Mouse (Mus musculus): ENCODE measurements around the gene AC129217.1. TPM values are rescaled to one million over a fixed set of nuclear protein-coding genes. Genes with fewer than 3 reads are reported as not detected.
"Not testable (repeated sequence)": the region's sequence is repeated elsewhere in the genome, so short reads cannot be mapped to it uniquely, and the experiment has no call there.

AC129217.1 gene
- polyA plus RNA-seq, 1 experiment from 2014 or later, result not detected

GRCm38 (mm10) chr19:8848356-8848755, 18.8 kb downstream of the AC129217.1 start:
- Histone ChIP-seq H3K27me3 (ENCODE audit: control insufficient read depth, insufficient read depth, low read length) (no peaks in the 10 kb centered on the region), H3K27ac (ENCODE audit: low read depth, low read length) (no peak overlapping the region), H3K9me3 (ENCODE audit: control insufficient read depth, low read length) (no peaks in the 10 kb centered on the region), H3K9ac (ENCODE audit: low read length) (no peak overlapping the region), H3K4me1 (replicated peaks; ENCODE audit: control insufficient read depth, insufficient read depth, low read length) (no peaks in the 10 kb centered on the region), H3K4me2 (ENCODE audit: low read depth, low read length, severe bottlenecking) (no peak overlapping the region), H3K36me3 (ENCODE audit: control insufficient read depth, insufficient read depth, low read length) (peaks cover 3% of the 10 kb centered on the region; the same call in 1 of the 2 replicates), H3K4me3 (ENCODE audit: low read depth, low read length) (no peak overlapping the region)
- 70% methylated on average over 5 of the region's 5 CpGs for WGBS
- DNase-seq (ENCODE audit: low spot score) (no peak), ATAC-seq (replicated peaks; ENCODE audit: low FRiP score) (no peak)

GRCm38 (mm10) chr19:8850402-8850901, 20.9 kb downstream of the AC129217.1 start, which contains the start of gene Lrrn4cl:
Gene Lrrn4cl (plus strand): TSS chr19:8850768.
- H3K27ac ChIP-seq (ENCODE audit: low read depth, low read length), result no peak within 1 kb of the TSS
- no peak for ATAC-seq (replicated peaks; ENCODE audit: low FRiP score)
- H3K9me3 ChIP-seq (ENCODE audit: control insufficient read depth, low read length), result no peaks in the 10 kb centered on the region
- no peak within 1 kb of the TSS for H3K4me2 ChIP-seq (ENCODE audit: low read depth, low read length, severe bottlenecking)
- H3K36me3 ChIP-seq (ENCODE audit: control insufficient read depth, insufficient read depth, low read length), result peaks cover 3% of the 10 kb centered on the region; the same call in 1 of the 2 replicates
- no peak within 1 kb of the TSS for H3K9ac ChIP-seq (ENCODE audit: low read length)
- no peak for DNase-seq (ENCODE audit: low spot score)
- no peak within 1 kb of the TSS for H3K4me3 ChIP-seq (ENCODE audit: low read depth, low read length)
- no peaks in the 10 kb centered on the region for H3K27me3 ChIP-seq (ENCODE audit: control insufficient read depth, insufficient read depth, low read length)
- no peaks in the 10 kb centered on the region for H3K4me1 ChIP-seq (replicated peaks; ENCODE audit: control insufficient read depth, insufficient read depth, low read length)
- WGBS, result 39% methylated on average over 7 of the region's 7 CpGs

DNA sequence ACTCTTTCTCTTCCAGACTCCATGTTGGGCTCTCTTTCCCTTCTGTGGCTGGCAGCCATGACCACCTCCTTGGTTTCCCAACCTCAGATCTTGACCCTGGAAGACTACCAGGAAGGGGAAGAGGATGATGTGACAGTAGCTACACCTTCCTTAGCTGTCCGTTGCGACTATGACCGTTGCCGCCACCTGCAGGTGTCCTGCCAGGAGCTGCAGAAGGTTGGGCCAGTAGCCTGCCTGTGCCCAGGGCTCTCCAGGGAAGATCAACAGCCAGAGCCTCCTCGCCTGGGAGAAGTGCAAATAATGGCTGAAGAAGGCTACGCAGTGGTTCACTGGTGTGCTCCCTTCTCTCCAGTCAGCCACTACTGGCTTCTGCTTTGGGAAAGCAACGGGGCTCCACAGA, 22.1 kb downstream of the AC129217.1 start:
- WGBS, result 58% methylated on average over 7 of the region's 7 CpGs

DNA sequence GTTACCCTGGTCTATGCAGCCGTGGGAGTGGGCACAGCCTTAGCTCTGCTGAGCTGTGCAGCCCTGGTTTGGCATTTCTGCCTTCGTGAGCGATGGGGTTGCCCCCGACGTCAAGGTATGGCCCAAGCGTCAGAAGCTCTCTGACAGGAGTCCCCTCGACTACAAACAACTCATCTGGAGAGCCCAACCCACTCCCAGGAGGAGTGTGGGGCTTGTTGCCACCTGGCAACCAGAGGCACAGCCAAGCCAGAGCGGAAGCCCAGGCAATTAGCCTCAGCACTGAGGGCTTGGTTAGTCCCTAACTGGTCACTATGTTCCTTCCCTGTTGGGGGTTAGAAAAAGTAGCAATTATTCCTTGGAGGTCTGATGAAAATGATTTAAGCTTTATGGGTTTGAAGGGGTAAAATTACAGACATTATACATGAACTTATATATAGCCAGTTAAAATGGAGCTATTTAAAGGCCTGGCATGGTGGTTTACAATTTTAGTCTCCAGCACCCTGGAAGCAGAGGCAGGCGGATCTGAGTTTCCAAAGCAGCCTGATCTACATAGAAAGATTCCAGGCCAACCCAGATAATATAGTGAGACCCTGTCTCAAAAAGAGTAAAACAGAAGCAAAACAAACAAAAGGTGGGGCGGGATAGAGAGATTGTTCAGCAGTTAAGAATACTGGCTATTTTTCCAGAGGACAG, 22.8 kb downstream of the AC129217.1 start:
- no peaks in the 10 kb centered on the region for H3K36me3 ChIP-seq (ENCODE audit: control insufficient read depth, insufficient read depth, low read length)
- no peak overlapping the region for H3K4me2 ChIP-seq (ENCODE audit: low read depth, low read length, severe bottlenecking)
- 65% methylated on average over 10 of the region's 10 CpGs for WGBS
- H3K9me3 ChIP-seq (ENCODE audit: control insufficient read depth, low read length), result no peaks in the 10 kb centered on the region
- H3K4me1 ChIP-seq (replicated peaks; ENCODE audit: control insufficient read depth, insufficient read depth, low read length), result no peaks in the 10 kb centered on the region
- no peak overlapping the region for H3K27ac ChIP-seq (ENCODE audit: low read depth, low read length)
- ATAC-seq (replicated peaks; ENCODE audit: low FRiP score) (no peak), DNase-seq (ENCODE audit: low spot score) (no peak)
- no peak overlapping the region for H3K9ac ChIP-seq (ENCODE audit: low read length)
- no peak overlapping the region for H3K4me3 ChIP-seq (ENCODE audit: low read depth, low read length)
- H3K27me3 ChIP-seq (ENCODE audit: control insufficient read depth, insufficient read depth, low read length), result no peaks in the 10 kb centered on the region

More for the DNA sequence above, 22.1 kb downstream of the AC129217.1 start:
- ATAC-seq (replicated peaks; ENCODE audit: low FRiP score), result no peak
- no peak overlapping the region for H3K4me2 ChIP-seq (ENCODE audit: low read depth, low read length, severe bottlenecking)
- no peak overlapping the region for H3K4me3 ChIP-seq (ENCODE audit: low read depth, low read length)
- H3K4me1 ChIP-seq (replicated peaks; ENCODE audit: control insufficient read depth, insufficient read depth, low read length), result no peaks in the 10 kb centered on the region
- H3K9ac ChIP-seq (ENCODE audit: low read length), result no peak overlapping the region
- H3K27me3 ChIP-seq (ENCODE audit: control insufficient read depth, insufficient read depth, low read length), result no peaks in the 10 kb centered on the region
- no peaks in the 10 kb centered on the region for H3K9me3 ChIP-seq (ENCODE audit: control insufficient read depth, low read length)
- H3K27ac ChIP-seq (ENCODE audit: low read depth, low read length), result no peak overlapping the region
- H3K36me3 ChIP-seq (ENCODE audit: control insufficient read depth, insufficient read depth, low read length), result no peaks in the 10 kb centered on the region
- no peak for DNase-seq (ENCODE audit: low spot score)

- Histone ChIP-seq H3K4me3 (ENCODE audit: low read depth, low read length) (no peak overlapping the region), H3K27me3 (ENCODE audit: control insufficient read depth, insufficient read depth, low read length) (no peaks in the 10 kb centered on the region), H3K36me3 (ENCODE audit: control insufficient read depth, insufficient read depth, low read length) (no peaks in the 10 kb centered on the region), H3K4me2 (ENCODE audit: low read depth, low read length, severe bottlenecking) (no peak overlapping the region), H3K4me1 (replicated peaks; ENCODE audit: control insufficient read depth, insufficient read depth, low read length) (no peaks in the 10 kb centered on the region), H3K9me3 (ENCODE audit: control insufficient read depth, low read length) (no peaks in the 10 kb centered on the region), H3K27ac (ENCODE audit: low read depth, low read length) (no peak overlapping the region), H3K9ac (ENCODE audit: low read length) (no peak overlapping the region)
- WGBS, result 87% methylated on average over 3 of the region's 3 CpGs
- DNase-seq (ENCODE audit: low spot score), result no peak
- no peak for ATAC-seq (replicated peaks; ENCODE audit: low FRiP score)
Observed at GRCm38 (mm10) chr19:8853117-8853516, 23.5 kb downstream of the AC129217.1 start.

DNA sequence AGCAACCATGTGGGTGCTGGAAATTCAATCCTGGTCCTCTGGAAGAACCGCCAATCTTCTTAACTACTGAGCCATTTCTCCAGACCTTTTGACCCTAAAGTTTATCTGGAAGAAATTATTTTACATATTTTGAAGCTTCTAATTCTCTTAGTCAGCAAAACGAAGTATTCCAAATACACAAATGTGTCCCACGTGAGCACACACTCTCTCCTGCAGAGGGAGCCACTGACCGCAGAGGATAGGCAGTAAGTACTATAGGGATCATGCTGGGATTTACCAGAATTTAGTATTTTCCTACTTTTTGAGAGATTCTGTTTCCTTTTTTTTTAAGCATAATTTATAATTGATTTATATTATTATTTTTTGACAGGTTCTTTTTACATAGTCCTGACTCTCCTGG, 28.1 kb downstream of the AC129217.1 start:
- H3K4me3 ChIP-seq (ENCODE audit: low read depth, low read length), result no peak overlapping the region
- H3K4me1 ChIP-seq (replicated peaks; ENCODE audit: control insufficient read depth, insufficient read depth, low read length), result no peaks in the 10 kb centered on the region
- 46% methylated on average over 4 of the region's 4 CpGs for WGBS
- H3K27me3 ChIP-seq (ENCODE audit: control insufficient read depth, insufficient read depth, low read length), result no peaks in the 10 kb centered on the region
- no peak overlapping the region for H3K4me2 ChIP-seq (ENCODE audit: low read depth, low read length, severe bottlenecking)
- H3K9me3 ChIP-seq (ENCODE audit: control insufficient read depth, low read length), result no peaks in the 10 kb centered on the region
- no peak overlapping the region for H3K9ac ChIP-seq (ENCODE audit: low read length)
- DNase-seq (ENCODE audit: low spot score) (no peak), ATAC-seq (replicated peaks; ENCODE audit: low FRiP score) (no peak)
- no peaks in the 10 kb centered on the region for H3K36me3 ChIP-seq (ENCODE audit: control insufficient read depth, insufficient read depth, low read length)
- H3K27ac ChIP-seq (ENCODE audit: low read depth, low read length), result no peak overlapping the region

DNA sequence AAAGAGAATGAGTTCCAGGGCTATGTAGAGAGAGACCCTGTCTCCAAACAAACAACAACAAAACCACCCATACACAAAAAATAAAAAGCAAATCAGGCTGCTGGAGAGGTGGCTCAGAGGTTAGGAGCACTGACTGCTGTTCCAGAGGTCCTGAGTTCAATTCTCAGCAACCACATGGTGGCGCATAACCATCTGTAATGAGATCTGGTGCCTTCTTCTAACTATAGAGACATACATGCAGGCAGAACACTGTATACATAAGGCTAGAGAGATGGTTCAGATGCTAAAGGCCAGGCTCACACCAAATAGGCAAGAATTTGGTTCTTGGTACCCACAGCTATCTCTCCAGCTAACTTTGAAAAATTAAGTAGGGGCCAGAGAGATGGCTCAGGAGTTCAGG, 29.4 kb downstream of the AC129217.1 start:
- no peaks in the 10 kb centered on the region for H3K27me3 ChIP-seq (ENCODE audit: control insufficient read depth, insufficient read depth, low read length)
- no peaks in the 10 kb centered on the region for H3K36me3 ChIP-seq (ENCODE audit: control insufficient read depth, insufficient read depth, low read length)
- no peak overlapping the region for H3K4me3 ChIP-seq (ENCODE audit: low read depth, low read length)
- no peaks in the 10 kb centered on the region for H3K4me1 ChIP-seq (replicated peaks; ENCODE audit: control insufficient read depth, insufficient read depth, low read length)
- ATAC-seq (replicated peaks; ENCODE audit: low FRiP score), result no peak
- no peak overlapping the region for H3K9ac ChIP-seq (ENCODE audit: low read length)
- H3K27ac ChIP-seq (ENCODE audit: low read depth, low read length), result no peak overlapping the region
- no peaks in the 10 kb centered on the region for H3K9me3 ChIP-seq (ENCODE audit: control insufficient read depth, low read length)
- H3K4me2 ChIP-seq (ENCODE audit: low read depth, low read length, severe bottlenecking), result no peak overlapping the region
- 31% methylated on average over 1 of the region's 1 CpGs for WGBS
- DNase-seq (ENCODE audit: low spot score), result no peak

- Histone ChIP-seq H3K27me3 (ENCODE audit: control insufficient read depth, insufficient read depth, low read length) (no peaks in the 10 kb centered on the region), H3K9me3 (ENCODE audit: control insufficient read depth, low read length) (no peaks in the 10 kb centered on the region), H3K9ac (ENCODE audit: low read length) (no peak overlapping the region), H3K4me2 (ENCODE audit: low read depth, low read length, severe bottlenecking) (no peak overlapping the region), H3K4me1 (replicated peaks; ENCODE audit: control insufficient read depth, insufficient read depth, low read length) (no peaks in the 10 kb centered on the region), H3K36me3 (ENCODE audit: control insufficient read depth, insufficient read depth, low read length) (no peaks in the 10 kb centered on the region), H3K27ac (ENCODE audit: low read depth, low read length) (no peak overlapping the region), H3K4me3 (ENCODE audit: low read depth, low read length) (no peak overlapping the region)
- DNase-seq (ENCODE audit: low spot score) (no peak), ATAC-seq (replicated peaks; ENCODE audit: low FRiP score) (no peak)
- WGBS, result 84% methylated on average over 6 of the region's 6 CpGs
Observed at GRCm38 (mm10) chr19:8864265-8864664, 34.7 kb downstream of the AC129217.1 start.

GRCm38 (mm10) chr19:8870381-8870780, 40.8 kb downstream of the AC129217.1 start:
- H3K36me3 ChIP-seq (ENCODE audit: control insufficient read depth, insufficient read depth, low read length); H3K9me3 ChIP-seq (ENCODE audit: control insufficient read depth, low read length); H3K4me2 ChIP-seq (ENCODE audit: low read depth, low read length, severe bottlenecking); H3K27ac ChIP-seq (ENCODE audit: low read depth, low read length); H3K27me3 ChIP-seq (ENCODE audit: control insufficient read depth, insufficient read depth, low read length); DNase-seq (ENCODE audit: low spot score); H3K4me1 ChIP-seq (replicated peaks; ENCODE audit: control insufficient read depth, insufficient read depth, low read length); ATAC-seq (replicated peaks; ENCODE audit: low FRiP score): not testable (repeated sequence)
- 81% methylated on average over 3 of the region's 3 CpGs for WGBS
- Histone ChIP-seq H3K4me3 (ENCODE audit: low read depth, low read length) (peak overlapping the region; percentile 96; the same call in 1 of the 2 replicates), H3K9ac (ENCODE audit: low read length) (peak overlapping the region; percentile 60)

Data from forebrain, embryonic 11.5 days (tissue).